Mouse (Mus musculus): Measurements from ENCODE around the gene Prkar2b. TPM values are rescaled to one million over a fixed set of nuclear protein-coding genes. Genes with fewer than 3 reads are reported as not detected.

The Prkar2b gene
- polyA plus RNA-seq, 1 experiment from 2014 or later: 34.0 TPM

DNA sequence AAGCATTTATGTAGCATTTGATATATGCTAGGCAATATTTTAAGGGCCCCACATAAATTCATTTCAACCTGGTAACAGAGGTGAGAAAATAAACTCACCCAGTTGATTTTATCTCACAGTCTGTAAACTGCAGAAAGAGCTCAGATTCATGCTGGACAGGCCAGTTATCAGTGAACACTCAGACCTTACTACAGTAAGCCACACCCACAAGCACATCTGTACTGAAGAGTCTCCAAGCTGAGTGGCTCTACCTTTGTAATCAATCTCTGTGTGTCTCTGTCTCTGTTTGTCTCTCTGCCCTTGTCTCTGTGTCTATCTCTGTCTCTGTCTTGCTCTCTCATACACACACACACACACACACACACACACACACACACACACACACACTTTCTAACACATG lies 71.4 kb downstream of the Prkar2b start:
- peaks cover 6% of the 10 kb centered on the region; the same call in 1 of the 2 replicates for H3K4me1 ChIP-seq (ENCODE audit: insufficient read depth)
- no peak for ATAC-seq
- peaks cover 2% of the 10 kb centered on the region; the same call in 1 of the 2 replicates for H3K36me3 ChIP-seq (replicated peaks; ENCODE audit: insufficient read depth, low read length)
- H3K27ac ChIP-seq (ENCODE audit: low read depth): no peak overlapping the region
- H3K27me3 ChIP-seq (ENCODE audit: insufficient read depth, low read length): no peaks in the 10 kb centered on the region
- no peak overlapping the region for H3K4me3 ChIP-seq (ENCODE audit: low read depth, low read length)
- no peak overlapping the region for H3K4me2 ChIP-seq (ENCODE audit: low read depth, low read length)
- TF ChIP-seq EP300 (IDR thresholded peaks at IDR 0.05; ENCODE audit: low read depth): no peak
- no peak for DNase-seq
- no peaks in the 10 kb centered on the region for H3K9me3 ChIP-seq (ENCODE audit: low read length)
- H3K9ac ChIP-seq (replicated peaks): no peak overlapping the region

DNA sequence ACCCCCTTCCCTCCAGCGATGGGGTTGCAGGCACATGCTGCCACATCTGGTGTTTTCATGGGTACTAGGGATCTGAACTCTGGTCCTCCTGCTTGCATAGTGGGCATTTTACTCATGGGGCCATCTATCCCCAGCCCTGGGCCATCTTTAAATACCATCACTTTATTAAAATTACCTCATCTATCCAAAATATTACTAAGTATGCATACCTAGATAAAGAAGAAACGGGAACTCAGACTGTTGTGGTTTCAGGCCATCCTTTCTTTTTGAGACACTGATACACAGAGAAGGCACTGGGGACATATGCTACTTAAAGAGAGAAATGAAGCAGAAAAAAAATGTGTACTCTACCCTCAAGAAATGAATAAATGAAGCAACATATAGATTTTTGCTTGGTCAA lies 74.6 kb downstream of the Prkar2b start:
- 63% methylated on average over 2 of the region's 2 CpGs for WGBS (ENCODE audit: insufficient replicate concordance)
- ATAC-seq: no peak
- TF ChIP-seq EP300 (IDR thresholded peaks at IDR 0.05; ENCODE audit: low read depth) (no peak), CTCF (IDR thresholded peaks at IDR 0.05; ENCODE audit: low read depth) (no peak)
- Histone ChIP-seq H3K4me1 (ENCODE audit: insufficient read depth) (peaks cover 6% of the 10 kb centered on the region; the same call in 1 of the 2 replicates), H3K36me3 (replicated peaks; ENCODE audit: insufficient read depth, low read length) (peaks cover 4% of the 10 kb centered on the region), H3K27me3 (ENCODE audit: insufficient read depth, low read length) (no peaks in the 10 kb centered on the region), H3K9me3 (ENCODE audit: low read length) (no peaks in the 10 kb centered on the region), H3K4me3 (ENCODE audit: low read depth, low read length) (no peak overlapping the region), H3K9ac (replicated peaks) (no peak overlapping the region), H3K4me2 (ENCODE audit: low read depth, low read length) (no peak overlapping the region), H3K27ac (ENCODE audit: low read depth) (no peak overlapping the region)
- no peak for DNase-seq

- DNase-seq: no peak
- 89% methylated on average over 6 of the region's 6 CpGs for WGBS (ENCODE audit: insufficient replicate concordance)
- no peak overlapping the region for H3K4me2 ChIP-seq (ENCODE audit: low read depth, low read length)
- peaks cover 4% of the 10 kb centered on the region for H3K36me3 ChIP-seq (replicated peaks; ENCODE audit: insufficient read depth, low read length)
- H3K9ac ChIP-seq (replicated peaks): no peak overlapping the region
- no peaks in the 10 kb centered on the region for H3K27me3 ChIP-seq (ENCODE audit: insufficient read depth, low read length)
- TF ChIP-seq CTCF (IDR thresholded peaks at IDR 0.05; ENCODE audit: low read depth): no peak
- no peak for TF ChIP-seq EP300 (IDR thresholded peaks at IDR 0.05; ENCODE audit: low read depth)
- no peaks in the 10 kb centered on the region for H3K9me3 ChIP-seq (ENCODE audit: low read length)
- H3K4me3 ChIP-seq (ENCODE audit: low read depth, low read length): no peak overlapping the region
- no peak for ATAC-seq
- H3K27ac ChIP-seq (ENCODE audit: low read depth): no peak overlapping the region
- H3K4me1 ChIP-seq (ENCODE audit: insufficient read depth): peaks cover 6% of the 10 kb centered on the region; the same call in 1 of the 2 replicates
Observed at GRCm38 (mm10) chr12:31985738-31986137, 75.4 kb downstream of the Prkar2b start.

GRCm38 (mm10) chr12:31984664-31985063 lies 76.4 kb downstream of the Prkar2b start:
- 0 out of 2 replicates have a peak, but pooled peaks cover 6% of the 10 kb centered on the region for H3K4me1 ChIP-seq (ENCODE audit: insufficient read depth)
- WGBS (ENCODE audit: insufficient replicate concordance): 32% methylated on average over 12 of the region's 12 CpGs
- no peaks in the 10 kb centered on the region for H3K9me3 ChIP-seq (ENCODE audit: low read length)
- no peak overlapping the region for H3K9ac ChIP-seq (replicated peaks)
- no peaks in the 10 kb centered on the region for H3K27me3 ChIP-seq (ENCODE audit: insufficient read depth, low read length)
- H3K27ac ChIP-seq (ENCODE audit: low read depth): no peak overlapping the region
- TF ChIP-seq CTCF (IDR thresholded peaks at IDR 0.05; ENCODE audit: low read depth): no peak
- no peak for TF ChIP-seq EP300 (IDR thresholded peaks at IDR 0.05; ENCODE audit: low read depth)
- DNase-seq (no peak), ATAC-seq (no peak)
- no peak overlapping the region for H3K4me2 ChIP-seq (ENCODE audit: low read depth, low read length)
- no peak overlapping the region for H3K4me3 ChIP-seq (ENCODE audit: low read depth, low read length)
- peaks cover 4% of the 10 kb centered on the region for H3K36me3 ChIP-seq (replicated peaks; ENCODE audit: insufficient read depth, low read length)

DNA sequence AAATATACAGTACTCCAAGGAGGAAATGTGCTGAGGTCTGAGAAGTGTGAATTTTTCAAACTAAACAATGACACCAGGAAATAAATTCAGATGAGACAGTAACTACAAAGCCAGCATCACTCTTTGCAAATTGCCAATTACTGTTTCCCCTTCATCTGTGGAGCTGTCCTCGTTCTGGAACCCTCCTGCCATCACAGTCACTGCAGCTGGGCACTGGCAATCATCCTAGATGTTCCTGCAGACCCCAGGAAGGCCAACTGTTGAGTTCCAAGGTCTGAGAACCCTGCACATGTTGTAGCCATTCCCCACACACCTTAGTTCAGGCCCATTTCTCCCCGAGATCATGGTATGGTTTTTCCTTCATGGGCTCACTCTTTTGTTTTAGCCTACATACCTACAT lies 76.9 kb downstream of the Prkar2b start:
- H3K27me3 ChIP-seq (ENCODE audit: insufficient read depth, low read length): no peaks in the 10 kb centered on the region
- WGBS (ENCODE audit: insufficient replicate concordance): 61% methylated on average over 2 of the region's 2 CpGs
- H3K4me3 ChIP-seq (ENCODE audit: low read depth, low read length): no peak overlapping the region
- no peak for ATAC-seq
- H3K4me2 ChIP-seq (ENCODE audit: low read depth, low read length): no peak overlapping the region
- peaks cover 4% of the 10 kb centered on the region for H3K36me3 ChIP-seq (replicated peaks; ENCODE audit: insufficient read depth, low read length)
- H3K4me1 ChIP-seq (ENCODE audit: insufficient read depth): 0 out of 2 replicates have a peak, but pooled peaks cover 6% of the 10 kb centered on the region
- no peaks in the 10 kb centered on the region for H3K9me3 ChIP-seq (ENCODE audit: low read length)
- no peak overlapping the region for H3K9ac ChIP-seq (replicated peaks)
- no peak for TF ChIP-seq EP300 (IDR thresholded peaks at IDR 0.05; ENCODE audit: low read depth)
- no peak for DNase-seq
- no peak overlapping the region for H3K27ac ChIP-seq (ENCODE audit: low read depth)

DNA sequence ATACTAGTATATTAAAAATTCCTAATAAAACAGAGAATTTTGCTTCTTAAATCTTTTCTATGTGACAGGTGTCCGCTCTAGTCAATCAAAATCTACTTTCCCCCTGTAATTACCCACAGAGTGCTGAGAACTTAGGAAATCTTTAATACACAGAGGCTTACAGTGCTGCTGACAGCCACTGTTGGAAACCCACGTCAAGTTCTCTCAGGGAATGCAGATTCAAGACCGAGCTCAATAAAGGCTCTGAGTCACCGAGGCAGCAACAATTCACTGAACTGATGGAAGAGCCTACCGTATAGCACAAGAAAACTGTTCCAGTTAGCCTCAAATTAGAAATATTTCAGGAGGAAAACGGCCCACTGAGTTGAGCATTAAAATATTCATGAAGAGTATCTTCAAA lies 77.3 kb downstream of the Prkar2b start:
- H3K4me2 ChIP-seq (ENCODE audit: low read depth, low read length): no peak overlapping the region
- H3K27ac ChIP-seq (ENCODE audit: low read depth): no peak overlapping the region
- no peak for TF ChIP-seq CTCF (IDR thresholded peaks at IDR 0.05; ENCODE audit: low read depth)
- 89% methylated on average over 6 of the region's 6 CpGs for WGBS (ENCODE audit: insufficient replicate concordance)
- DNase-seq (no peak), ATAC-seq (no peak)
- 0 out of 2 replicates have a peak, but pooled peaks cover 3% of the 10 kb centered on the region for H3K4me1 ChIP-seq (ENCODE audit: insufficient read depth)
- peaks cover 4% of the 10 kb centered on the region for H3K36me3 ChIP-seq (replicated peaks; ENCODE audit: insufficient read depth, low read length)
- H3K27me3 ChIP-seq (ENCODE audit: insufficient read depth, low read length): no peaks in the 10 kb centered on the region
- H3K4me3 ChIP-seq (ENCODE audit: low read depth, low read length): no peak overlapping the region
- H3K9me3 ChIP-seq (ENCODE audit: low read length): no peaks in the 10 kb centered on the region
- H3K9ac ChIP-seq (replicated peaks): no peak overlapping the region

- TF ChIP-seq CTCF (IDR thresholded peaks at IDR 0.05; ENCODE audit: low read depth) (no peak), EP300 (IDR thresholded peaks at IDR 0.05; ENCODE audit: low read depth) (no peak)
- DNase-seq: no peak
- Histone ChIP-seq H3K9ac (replicated peaks) (no peak overlapping the region), H3K36me3 (replicated peaks; ENCODE audit: insufficient read depth, low read length) (peaks cover 4% of the 10 kb centered on the region), H3K4me1 (ENCODE audit: insufficient read depth) (0 out of 2 replicates have a peak, but pooled peaks cover 3% of the 10 kb centered on the region), H3K4me2 (ENCODE audit: low read depth, low read length) (no peak overlapping the region), H3K27ac (ENCODE audit: low read depth) (no peak overlapping the region), H3K9me3 (ENCODE audit: low read length) (no peaks in the 10 kb centered on the region), H3K27me3 (ENCODE audit: insufficient read depth, low read length) (no peaks in the 10 kb centered on the region), H3K4me3 (ENCODE audit: low read depth, low read length) (no peak overlapping the region)
- WGBS (ENCODE audit: insufficient replicate concordance): 79% methylated on average over 7 of the region's 7 CpGs
- ATAC-seq: no peak
Observed at GRCm38 (mm10) chr12:31983238-31983637, 77.9 kb downstream of the Prkar2b start.
